Mouse (Mus musculus) cerebellum, postnatal 10 days (tissue): ENCODE measurements around the gene Idi1.
"Not testable (repeated sequence)": the region's sequence is repeated elsewhere in the genome, so short reads cannot be mapped to it uniquely, and the experiment has no call there.

Source experiments
- DNase-seq, 2 experiments: peaks; one replicate each; pipeline ENCODE4 v3.0.0; 2021; ENCODE audit warnings: mixed read lengths in 2 of 2

Gene Idi1

GRCm38 (mm10) chr13:8885445-8886184 lies at the start of gene Idi1:
Idi1 (plus strand) TSS chr13:8885501.
- DNase-seq: peak; percentile 99

GRCm38 (mm10) chr13:8838394-8838793 lies 46.9 kb upstream of the Idi1 start:
- no peak for DNase-seq

- no peak for DNase-seq
Observed at GRCm38 (mm10) chr13:8839111-8839510, 46.2 kb upstream of the Idi1 start.

GRCm38 (mm10) chr13:8839937-8840336 lies 45.4 kb upstream of the Idi1 start:
- DNase-seq: no peak

GRCm38 (mm10) chr13:8840941-8841340 lies 44.4 kb upstream of the Idi1 start:
- DNase-seq: no peak

GRCm38 (mm10) chr13:8841846-8842245 lies 43.5 kb upstream of the Idi1 start:
- not testable (repeated sequence) for DNase-seq

GRCm38 (mm10) chr13:8842273-8842672 lies 43.0 kb upstream of the Idi1 start:
- no peak for DNase-seq

- DNase-seq: peak in 1 of 2 experiments; percentile 29
Observed at GRCm38 (mm10) chr13:8847702-8848101, 37.6 kb upstream of the Idi1 start.

GRCm38 (mm10) chr13:8849311-8849710 lies 36.0 kb upstream of the Idi1 start:
- no peak for DNase-seq

- DNase-seq: no peak
Observed at GRCm38 (mm10) chr13:8853424-8853823, 31.9 kb upstream of the Idi1 start.

- DNase-seq: no peak
Observed at GRCm38 (mm10) chr13:8854769-8855168, 30.5 kb upstream of the Idi1 start.

GRCm38 (mm10) chr13:8858453-8858852 lies 26.8 kb upstream of the Idi1 start:
- DNase-seq: no peak

GRCm38 (mm10) chr13:8860861-8861260 lies 24.4 kb upstream of the Idi1 start:
- no peak for DNase-seq

GRCm38 (mm10) chr13:8864990-8865389 lies 20.3 kb upstream of the Idi1 start:
- no peak for DNase-seq

GRCm38 (mm10) chr13:8866612-8867011 lies 18.7 kb upstream of the Idi1 start:
- no peak for DNase-seq

- no peak for DNase-seq
Observed at GRCm38 (mm10) chr13:8869578-8870157, 15.6 kb upstream of the Idi1 start.

- peak in 1 of 2 experiments; percentile 15 for DNase-seq
Observed at GRCm38 (mm10) chr13:8870160-8870509, 15.2 kb upstream of the Idi1 start.

- DNase-seq: peak; percentile 94 to 95
Observed at GRCm38 (mm10) chr13:8870510-8871313, 14.6 kb upstream of the Idi1 start.

GRCm38 (mm10) chr13:8871314-8871962 lies 13.9 kb upstream of the Idi1 start, which contains the start of gene Wdr37:
Wdr37 (minus strand) TSS chr13:8871909.
- peak; percentile 63 to 73 for DNase-seq

- no peak for DNase-seq
Observed at GRCm38 (mm10) chr13:8873776-8874175, 11.5 kb upstream of the Idi1 start.

- no peak for DNase-seq
Observed at GRCm38 (mm10) chr13:8881611-8882010, 3.7 kb upstream of the Idi1 start.

- not testable (repeated sequence) for DNase-seq
Observed at GRCm38 (mm10) chr13:8883870-8884269, 1.4 kb upstream of the Idi1 start.

- no peak for DNase-seq
Observed at GRCm38 (mm10) chr13:8886185-8886560, 872 bp downstream of the Idi1 start.
